Mouse (Mus musculus): ENCODE results near the gene Snd1. TPM values are rescaled to one million over a fixed set of nuclear protein-coding genes. Genes with fewer than 3 reads are reported as not detected.

Gene Snd1
- polyA plus RNA-seq, 1 experiment from 2014 or later = 34.9 TPM

- Histone ChIP-seq H3K4me3 (ENCODE audit: low read depth, low read length) (no peak overlapping the region), H3K36me3 (replicated peaks; ENCODE audit: insufficient read depth, low read length) (no peaks in the 10 kb centered on the region), H3K9me3 (ENCODE audit: low read length) (no peaks in the 10 kb centered on the region), H3K27ac (ENCODE audit: low read depth) (no peak overlapping the region), H3K4me1 (ENCODE audit: insufficient read depth) (no peaks in the 10 kb centered on the region), H3K9ac (replicated peaks) (no peak overlapping the region), H3K27me3 (ENCODE audit: insufficient read depth, low read length) (no peaks in the 10 kb centered on the region), H3K4me2 (ENCODE audit: low read depth, low read length) (no peak overlapping the region)
- TF ChIP-seq EP300 (IDR thresholded peaks at IDR 0.05; ENCODE audit: low read depth) = no peak
- TF ChIP-seq CTCF (IDR thresholded peaks at IDR 0.05; ENCODE audit: low read depth) = no peak
- ATAC-seq (no peak), DNase-seq (no peak)
- 52% methylated on average over 2 of the region's 2 CpGs for WGBS (ENCODE audit: insufficient replicate concordance)
Measured at GRCm38 (mm10) chr6:28867516-28868251, 392.7 kb downstream of the Snd1 start.

GRCm38 (mm10) chr6:28871725-28872420, 396.9 kb downstream of the Snd1 start:
- no peak overlapping the region for H3K9ac ChIP-seq (replicated peaks)
- H3K4me3 ChIP-seq (ENCODE audit: low read depth, low read length) = no peak overlapping the region
- peaks cover 4% of the 10 kb centered on the region for H3K36me3 ChIP-seq (replicated peaks; ENCODE audit: insufficient read depth, low read length)
- no peaks in the 10 kb centered on the region for H3K4me1 ChIP-seq (ENCODE audit: insufficient read depth)
- WGBS (ENCODE audit: insufficient replicate concordance) = 60% methylated on average over 5 of the region's 5 CpGs
- H3K27me3 ChIP-seq (ENCODE audit: insufficient read depth, low read length) = no peaks in the 10 kb centered on the region
- H3K27ac ChIP-seq (ENCODE audit: low read depth) = no peak overlapping the region
- no peaks in the 10 kb centered on the region for H3K9me3 ChIP-seq (ENCODE audit: low read length)
- DNase-seq (no peak), ATAC-seq (no peak)
- TF ChIP-seq CTCF (IDR thresholded peaks at IDR 0.05; ENCODE audit: low read depth) = no peak
- no peak for TF ChIP-seq EP300 (IDR thresholded peaks at IDR 0.05; ENCODE audit: low read depth)
- H3K4me2 ChIP-seq (ENCODE audit: low read depth, low read length) = no peak overlapping the region

GRCm38 (mm10) chr6:28872421-28872795, 397.5 kb downstream of the Snd1 start:
- no peaks in the 10 kb centered on the region for H3K27me3 ChIP-seq (ENCODE audit: insufficient read depth, low read length)
- H3K9ac ChIP-seq (replicated peaks) = no peak overlapping the region
- no peaks in the 10 kb centered on the region for H3K9me3 ChIP-seq (ENCODE audit: low read length)
- no peak for DNase-seq
- H3K4me2 ChIP-seq (ENCODE audit: low read depth, low read length) = no peak overlapping the region
- no peaks in the 10 kb centered on the region for H3K4me1 ChIP-seq (ENCODE audit: insufficient read depth)
- H3K27ac ChIP-seq (ENCODE audit: low read depth) = no peak overlapping the region
- H3K36me3 ChIP-seq (replicated peaks; ENCODE audit: insufficient read depth, low read length) = peaks cover 4% of the 10 kb centered on the region
- TF ChIP-seq CTCF (IDR thresholded peaks at IDR 0.05; ENCODE audit: low read depth) (no peak), EP300 (IDR thresholded peaks at IDR 0.05; ENCODE audit: low read depth) (no peak)
- WGBS (ENCODE audit: insufficient replicate concordance) = 74% methylated on average over 3 of the region's 3 CpGs
- ATAC-seq = no peak
- H3K4me3 ChIP-seq (ENCODE audit: low read depth, low read length) = no peak overlapping the region

- ATAC-seq (no peak), DNase-seq (no peak)
- Histone ChIP-seq H3K4me1 (ENCODE audit: insufficient read depth) (no peaks in the 10 kb centered on the region), H3K36me3 (replicated peaks; ENCODE audit: insufficient read depth, low read length) (peaks cover 4% of the 10 kb centered on the region), H3K9ac (replicated peaks) (no peak overlapping the region), H3K4me3 (ENCODE audit: low read depth, low read length) (no peak overlapping the region), H3K9me3 (ENCODE audit: low read length) (no peaks in the 10 kb centered on the region), H3K27ac (ENCODE audit: low read depth) (no peak overlapping the region), H3K4me2 (ENCODE audit: low read depth, low read length) (no peak overlapping the region), H3K27me3 (ENCODE audit: insufficient read depth, low read length) (no peaks in the 10 kb centered on the region)
- no peak for TF ChIP-seq CTCF (IDR thresholded peaks at IDR 0.05; ENCODE audit: low read depth)
- TF ChIP-seq EP300 (IDR thresholded peaks at IDR 0.05; ENCODE audit: low read depth) = no peak
- 87% methylated on average over 11 of the region's 11 CpGs for WGBS (ENCODE audit: insufficient replicate concordance)
Measured at GRCm38 (mm10) chr6:28874053-28874452, 399.1 kb downstream of the Snd1 start.

GRCm38 (mm10) chr6:28874759-28875158, 399.8 kb downstream of the Snd1 start:
- ATAC-seq = no peak
- H3K9me3 ChIP-seq (ENCODE audit: low read length) = no peaks in the 10 kb centered on the region
- no peak for TF ChIP-seq CTCF (IDR thresholded peaks at IDR 0.05; ENCODE audit: low read depth)
- H3K9ac ChIP-seq (replicated peaks) = no peak overlapping the region
- DNase-seq = no peak
- H3K4me2 ChIP-seq (ENCODE audit: low read depth, low read length) = no peak overlapping the region
- H3K4me3 ChIP-seq (ENCODE audit: low read depth, low read length) = no peak overlapping the region
- 83% methylated on average over 5 of the region's 5 CpGs for WGBS (ENCODE audit: insufficient replicate concordance)
- no peaks in the 10 kb centered on the region for H3K4me1 ChIP-seq (ENCODE audit: insufficient read depth)
- H3K27ac ChIP-seq (ENCODE audit: low read depth) = no peak overlapping the region
- H3K36me3 ChIP-seq (replicated peaks; ENCODE audit: insufficient read depth, low read length) = peaks cover 4% of the 10 kb centered on the region
- no peaks in the 10 kb centered on the region for H3K27me3 ChIP-seq (ENCODE audit: insufficient read depth, low read length)

- no peak overlapping the region for H3K4me2 ChIP-seq (ENCODE audit: low read depth, low read length)
- H3K4me1 ChIP-seq (ENCODE audit: insufficient read depth) = no peaks in the 10 kb centered on the region
- H3K9me3 ChIP-seq (ENCODE audit: low read length) = no peaks in the 10 kb centered on the region
- H3K4me3 ChIP-seq (ENCODE audit: low read depth, low read length) = no peak overlapping the region
- 90% methylated on average over 1 of the region's 1 CpGs for WGBS (ENCODE audit: insufficient replicate concordance)
- TF ChIP-seq CTCF (IDR thresholded peaks at IDR 0.05; ENCODE audit: low read depth) = no peak
- TF ChIP-seq EP300 (IDR thresholded peaks at IDR 0.05; ENCODE audit: low read depth) = no peak
- H3K27me3 ChIP-seq (ENCODE audit: insufficient read depth, low read length) = no peaks in the 10 kb centered on the region
- no peak overlapping the region for H3K27ac ChIP-seq (ENCODE audit: low read depth)
- H3K36me3 ChIP-seq (replicated peaks; ENCODE audit: insufficient read depth, low read length) = peaks cover 4% of the 10 kb centered on the region
- no peak for ATAC-seq
- DNase-seq = no peak
- H3K9ac ChIP-seq (replicated peaks) = no peak overlapping the region
Measured at GRCm38 (mm10) chr6:28875333-28875732, 400.4 kb downstream of the Snd1 start.

Data from liver, postnatal 0 days (tissue).